Mouse (Mus musculus): ENCODE measurements around the gene Psapl1.

DNA sequence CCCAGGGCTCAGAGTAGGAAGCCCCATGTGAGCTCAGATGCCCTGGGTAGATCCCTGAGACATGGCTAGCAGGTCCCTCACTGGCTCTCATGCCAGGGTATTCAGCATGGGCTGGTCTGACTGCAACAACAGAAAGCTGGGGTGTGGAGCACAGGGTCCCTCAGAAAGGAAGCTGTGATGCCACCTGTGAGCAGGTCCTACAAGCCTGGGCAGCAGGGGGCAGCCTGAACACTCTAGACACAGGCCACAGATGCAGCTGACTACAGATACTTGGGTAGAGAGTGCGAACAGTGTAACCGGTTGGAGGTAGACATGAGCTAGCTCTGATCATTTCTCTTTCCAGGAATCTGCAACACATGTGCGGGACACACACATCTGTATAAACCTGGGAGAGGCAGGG lies 11.9 kb upstream of the Psapl1 start:
- TF ChIP-seq CTCF (IDR thresholded peaks at IDR 0.05; ENCODE audit: low read depth, low read length): no peak
- no peak for TF ChIP-seq POLR2AphosphoS5 (IDR thresholded peaks at IDR 0.05; ENCODE audit: insufficient replicate concordance, low read depth, low read length)
- no peak for TF ChIP-seq GATA1 (IDR thresholded peaks at IDR 0.05; ENCODE audit: borderline replicate concordance, low read length)
- TF ChIP-seq TAL1 (conservative IDR thresholded peaks at IDR 0.05; ENCODE audit: low read depth, low read length): no peak
- TF ChIP-seq GATA2 (IDR thresholded peaks at IDR 0.05; ENCODE audit: borderline replicate concordance, low read depth, low read length): no peak
